Mouse (Mus musculus) urinary bladder, postnatal 25 days (tissue): ENCODE results near the gene Gm12830.

Source experiments
- DNase-seq: peaks from one replicate; pipeline ENCODE4 v3.0.0; 2022; ENCODE audit warnings: low spot score

Gm12830 gene

DNA sequence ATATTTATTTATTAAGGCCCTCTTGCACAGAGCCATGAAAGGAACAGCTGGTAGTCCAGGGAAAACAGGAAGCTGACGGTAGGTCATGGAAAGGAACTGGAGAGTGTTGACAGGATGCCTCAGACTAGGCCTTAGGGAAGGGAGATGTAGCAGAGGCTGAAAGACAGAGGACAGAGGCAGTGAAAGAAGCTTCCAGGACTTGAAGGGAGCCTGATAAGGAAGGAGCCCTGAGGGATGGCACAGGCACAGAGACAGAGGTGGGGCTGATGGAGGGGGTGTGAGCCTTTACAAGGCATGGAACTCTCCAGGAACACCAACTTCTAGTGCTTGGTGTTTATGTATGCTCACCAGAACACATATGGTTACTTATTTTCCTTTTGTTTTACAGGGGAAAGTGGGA, 23.1 kb downstream of the Gm12830 start:
- DNase-seq = no peak

DNA sequence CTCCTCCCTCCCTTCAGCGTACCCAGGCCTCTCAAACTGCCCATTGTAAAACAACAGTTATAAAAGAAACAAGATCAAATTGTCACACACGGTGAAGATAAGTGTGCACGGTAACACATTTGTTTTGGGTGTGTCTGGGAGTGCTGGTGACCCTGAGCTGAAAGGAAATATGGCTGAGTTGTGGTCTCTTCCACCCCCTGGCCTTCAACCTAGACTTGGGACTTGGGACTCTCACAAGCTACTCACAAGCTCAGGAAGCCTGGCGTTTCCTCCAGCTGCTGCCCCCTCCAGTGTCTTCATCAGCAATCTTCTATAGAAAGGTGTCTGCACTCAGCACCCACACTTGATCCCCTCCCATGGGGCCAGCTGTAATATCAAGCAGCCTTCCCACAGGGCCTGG, 24.1 kb downstream of the Gm12830 start:
- no peak for DNase-seq

DNA sequence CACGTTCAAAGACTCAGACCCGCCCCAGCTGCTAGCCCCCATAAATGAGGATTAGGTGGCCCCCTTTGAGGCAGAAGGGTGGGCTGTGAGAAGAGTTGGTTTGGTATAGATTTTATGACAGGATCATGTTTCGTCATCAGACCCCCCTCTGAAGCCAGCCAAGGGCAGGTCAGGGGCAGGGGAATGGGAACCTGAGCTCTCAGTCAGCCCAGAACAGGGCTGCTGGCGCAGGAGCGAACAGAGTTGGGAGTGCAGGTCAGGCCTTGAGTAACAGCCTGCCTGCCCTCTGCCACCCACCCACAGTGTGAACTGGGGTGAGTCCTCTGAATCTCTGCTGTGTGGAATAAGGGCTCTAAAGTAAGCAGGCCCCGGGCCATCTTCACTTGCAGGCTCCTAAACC, 25.2 kb downstream of the Gm12830 start:
- DNase-seq = no peak

DNA sequence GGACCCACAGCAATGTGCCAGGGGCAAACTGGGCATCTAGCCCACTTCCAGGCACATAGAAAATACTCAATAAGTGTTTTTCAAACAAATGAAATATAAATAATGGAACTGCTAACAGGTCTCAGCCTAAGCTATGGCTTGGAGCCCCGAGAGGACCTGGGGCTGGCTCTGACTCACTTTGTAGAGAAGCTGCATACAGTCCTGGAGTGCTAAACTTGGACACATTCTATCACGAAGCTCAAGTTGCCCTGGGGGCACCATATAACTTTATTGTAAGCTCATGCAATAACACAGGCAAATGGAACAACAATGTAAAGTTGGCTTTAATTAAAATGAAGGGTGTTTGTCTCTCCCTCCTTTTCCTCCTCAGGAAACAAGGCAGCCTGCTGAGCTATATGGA, 32.4 kb downstream of the Gm12830 start:
- DNase-seq = no peak

DNA sequence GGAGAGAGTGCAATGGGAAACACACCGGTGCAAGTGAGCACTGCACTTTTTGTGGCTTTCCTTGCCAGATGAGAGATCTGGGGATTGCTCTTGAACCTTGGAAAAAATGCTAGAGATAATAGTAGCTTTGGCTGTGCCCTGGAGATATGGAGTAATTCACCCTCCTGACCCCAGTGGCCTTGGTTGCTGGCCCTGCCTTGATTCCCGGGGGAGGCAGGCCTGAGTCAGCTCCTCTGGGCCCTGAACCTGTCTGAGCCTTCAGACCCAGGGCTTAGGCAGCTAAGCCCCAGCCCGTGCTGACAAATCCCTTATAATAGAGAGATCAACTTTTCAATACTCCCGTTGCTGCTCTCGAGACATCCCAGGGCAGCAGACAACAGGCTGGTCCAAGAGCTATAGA, 36.9 kb downstream of the Gm12830 start:
- DNase-seq = no peak

DNA sequence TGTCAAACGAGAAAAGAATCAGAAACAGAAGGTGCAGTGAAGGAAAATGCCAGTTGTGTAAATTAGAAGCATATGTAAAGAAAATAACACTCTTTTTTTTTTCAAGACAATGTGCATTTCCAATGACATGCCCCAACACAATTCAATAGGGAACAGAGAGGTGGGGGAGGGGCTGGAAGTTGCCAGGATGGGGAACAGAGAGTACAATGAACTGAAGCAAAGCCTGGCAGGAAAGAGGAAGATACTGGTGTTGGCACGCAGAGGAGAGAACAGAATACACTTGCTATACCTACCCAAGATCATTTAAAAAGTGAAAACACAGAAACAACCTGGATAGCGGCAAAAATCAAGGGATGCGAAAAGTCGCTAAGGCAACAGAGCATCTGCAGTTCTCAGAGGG, 41.6 kb downstream of the Gm12830 start:
- DNase-seq = no peak

DNA sequence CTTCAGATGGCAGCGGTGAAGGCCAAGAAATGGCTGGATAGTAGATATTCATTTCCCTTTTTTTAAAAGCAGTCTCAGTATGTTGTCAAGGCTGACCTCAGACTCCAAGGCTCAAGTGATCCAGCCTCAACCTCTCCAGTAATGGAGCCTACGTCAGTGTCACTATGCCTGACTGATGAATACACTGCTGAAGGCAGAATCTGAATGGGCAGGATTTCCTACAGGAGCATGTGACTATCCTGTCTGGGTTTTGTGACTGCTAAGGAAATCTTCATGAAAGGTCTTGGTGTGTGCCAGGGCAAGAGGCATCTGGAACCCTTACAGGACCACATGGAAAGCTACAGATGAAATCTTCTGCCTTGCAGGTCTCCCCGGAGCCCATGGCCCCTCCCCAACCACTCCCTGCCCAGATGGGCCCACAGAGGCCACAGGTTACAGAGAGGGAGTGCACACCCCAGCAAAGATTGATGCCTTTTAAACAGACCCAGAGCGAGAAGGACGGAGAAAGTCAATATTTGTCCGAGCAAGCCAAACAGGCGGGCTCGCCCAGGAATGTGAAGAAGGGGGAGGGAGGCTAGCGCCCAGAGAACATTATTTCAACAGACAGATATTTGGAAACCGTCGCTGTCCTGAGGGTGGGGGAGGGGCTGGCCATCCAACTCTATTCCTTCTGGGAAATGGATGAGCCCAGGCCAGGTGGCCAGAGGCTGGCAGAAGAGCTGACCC, 48.4 kb downstream of the Gm12830 start:
- DNase-seq = peak; percentile 30

DNA sequence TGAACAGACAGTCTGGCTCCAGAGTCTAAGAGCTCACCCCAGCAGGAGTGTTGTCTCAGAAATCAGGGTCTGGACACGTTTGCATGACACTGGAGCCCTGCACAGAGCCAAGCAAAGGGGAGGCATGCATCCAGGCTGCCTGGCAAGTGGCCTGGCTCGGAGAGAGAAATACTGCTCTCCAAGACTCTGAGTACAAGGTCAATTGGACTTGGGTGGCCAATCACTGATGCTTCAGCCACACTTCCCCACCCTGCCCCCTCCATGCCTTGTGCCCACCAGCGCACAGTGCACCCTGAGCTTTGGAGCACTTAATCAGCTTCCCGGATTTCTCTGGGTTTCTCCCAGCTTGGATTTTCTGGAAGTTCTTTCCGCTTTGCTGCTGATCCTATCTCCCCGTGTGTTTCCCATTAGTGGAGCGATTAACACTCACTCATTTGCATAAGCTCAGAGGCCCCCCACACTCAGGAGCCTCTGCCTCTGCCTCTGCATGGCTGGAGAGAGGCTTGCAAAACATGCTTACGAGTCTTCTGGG, 55.0 kb downstream of the Gm12830 start:
- DNase-seq = no peak

DNA sequence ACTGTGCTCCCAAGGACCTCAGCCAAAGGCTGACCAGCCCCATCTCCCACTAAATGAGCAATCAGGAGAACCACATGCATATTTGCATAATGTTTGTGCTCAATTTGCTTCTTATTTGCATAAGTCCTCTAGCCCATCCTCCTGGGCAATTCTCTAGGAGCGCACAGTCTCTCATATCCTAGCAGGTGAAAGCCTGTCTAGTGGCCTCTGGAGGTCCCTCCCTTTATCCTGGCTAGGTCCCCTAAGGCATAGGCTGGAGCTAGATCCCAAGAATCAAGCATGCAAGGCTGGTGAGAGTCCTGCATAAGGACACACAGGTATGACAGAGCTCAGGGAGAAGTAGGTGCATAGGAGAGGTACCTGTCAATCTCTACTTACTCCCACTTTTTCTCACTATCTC, 60.7 kb downstream of the Gm12830 start:
- no peak for DNase-seq

DNA sequence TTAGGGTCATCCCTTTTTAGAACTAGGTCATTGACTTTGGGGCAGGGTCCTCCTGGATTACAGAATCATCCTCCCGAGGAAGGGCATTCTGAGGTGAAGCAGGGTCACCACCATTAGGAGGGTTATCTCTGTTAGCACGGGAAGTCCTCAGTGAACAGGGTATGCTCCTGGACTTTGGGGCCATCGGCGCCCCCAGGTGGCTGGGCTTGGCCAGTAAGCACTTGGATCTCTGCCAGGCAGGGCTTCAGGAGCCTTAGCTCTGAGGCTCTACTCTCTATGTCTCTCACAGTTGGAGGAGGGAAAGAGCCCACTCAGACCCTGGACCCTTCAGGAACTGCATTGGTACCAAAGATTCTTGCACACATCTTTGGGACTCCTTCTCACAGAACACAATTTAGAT, 76.3 kb downstream of the Gm12830 start:
- DNase-seq = peak; percentile 42

DNA sequence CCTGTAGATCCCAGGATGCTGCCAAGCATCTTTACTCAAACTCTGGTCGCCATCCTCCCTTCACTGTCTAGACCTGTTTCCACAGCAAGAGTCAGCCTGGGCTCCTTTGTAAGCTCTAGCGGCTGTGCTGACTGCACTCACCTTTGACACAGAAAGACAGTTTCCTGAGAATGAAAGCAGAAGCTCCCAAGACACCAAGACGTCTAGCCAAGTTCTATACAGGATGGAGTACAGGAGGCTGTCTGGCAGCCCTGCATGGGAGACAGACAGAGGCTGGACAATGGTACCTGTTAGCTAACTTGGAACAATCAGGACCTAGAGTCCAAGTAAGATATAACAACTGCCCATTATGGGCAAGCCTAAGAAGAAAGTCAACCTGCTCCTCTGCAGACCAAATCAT, 78.4 kb downstream of the Gm12830 start:
- DNase-seq = no peak

DNA sequence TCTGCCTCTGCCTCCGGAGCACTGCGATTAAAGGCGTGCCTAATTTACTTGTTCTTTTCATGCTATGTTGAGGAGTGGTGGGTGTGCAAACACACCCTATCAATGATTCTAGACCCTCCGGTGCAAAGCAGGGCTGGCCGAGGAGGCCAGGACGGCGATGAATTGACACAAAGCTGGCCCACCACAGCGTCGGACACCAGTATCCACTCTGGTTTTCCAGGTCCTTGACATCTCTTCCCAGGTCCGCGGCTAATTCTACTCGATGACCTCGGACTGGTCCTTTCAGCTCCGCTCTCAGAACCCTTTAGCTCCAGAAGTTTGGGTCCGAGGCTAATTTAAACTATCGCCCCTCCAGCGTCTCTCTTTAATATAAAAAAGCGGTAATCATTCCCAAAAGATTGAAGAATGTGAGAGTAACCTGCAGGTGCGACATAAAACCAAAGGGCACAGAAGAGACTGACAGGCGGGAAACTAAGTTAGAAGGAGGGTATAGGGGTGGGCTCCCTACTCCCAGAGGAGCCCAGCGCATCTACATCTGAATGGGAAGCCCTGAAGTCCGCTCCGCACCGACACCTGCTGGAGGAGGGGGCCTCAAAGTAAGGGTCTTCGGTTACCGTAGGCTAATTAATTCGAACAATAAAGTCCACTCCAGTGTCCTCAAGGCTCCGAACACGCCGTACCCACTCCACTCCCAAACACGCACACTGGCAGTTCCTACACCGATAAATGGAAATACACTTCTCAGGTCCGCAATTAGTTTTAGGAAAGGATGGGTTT, 79.5 kb downstream of the Gm12830 start:
- no peak for DNase-seq

DNA sequence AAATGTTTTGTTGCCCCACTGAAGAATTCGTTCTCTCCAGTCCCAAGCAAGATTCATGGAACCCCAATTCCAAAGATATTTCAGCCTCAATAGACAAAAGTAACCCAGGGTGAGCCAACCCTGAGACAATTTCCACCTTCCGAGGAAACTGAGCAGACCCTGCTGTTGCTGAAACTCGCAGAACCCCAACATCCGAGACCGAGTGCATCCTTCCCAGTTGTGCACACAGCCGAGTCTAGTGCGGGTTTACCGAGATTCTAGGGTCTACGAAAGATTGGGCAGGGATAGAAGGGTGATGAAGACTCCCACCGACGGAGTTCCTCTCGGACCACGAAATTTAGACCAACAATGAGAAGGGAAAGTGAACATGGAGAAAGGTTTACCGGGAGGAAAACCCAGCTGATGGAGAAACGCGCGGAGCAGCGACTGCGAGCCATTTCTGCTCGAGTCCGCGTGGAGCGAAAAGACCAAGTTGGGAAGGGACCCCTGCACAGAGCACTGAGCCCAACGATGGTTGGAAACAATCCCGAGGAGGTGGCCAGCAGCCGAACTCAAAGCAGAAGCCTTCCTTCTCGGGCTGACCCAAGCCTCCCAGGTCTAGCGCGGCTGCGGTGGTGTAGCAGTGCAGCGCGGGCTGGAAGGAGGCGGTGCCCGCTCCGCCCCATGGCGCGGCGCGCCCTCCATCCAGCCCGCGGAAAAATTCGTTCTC, 80.3 kb downstream of the Gm12830 start:
- DNase-seq = no peak

DNA sequence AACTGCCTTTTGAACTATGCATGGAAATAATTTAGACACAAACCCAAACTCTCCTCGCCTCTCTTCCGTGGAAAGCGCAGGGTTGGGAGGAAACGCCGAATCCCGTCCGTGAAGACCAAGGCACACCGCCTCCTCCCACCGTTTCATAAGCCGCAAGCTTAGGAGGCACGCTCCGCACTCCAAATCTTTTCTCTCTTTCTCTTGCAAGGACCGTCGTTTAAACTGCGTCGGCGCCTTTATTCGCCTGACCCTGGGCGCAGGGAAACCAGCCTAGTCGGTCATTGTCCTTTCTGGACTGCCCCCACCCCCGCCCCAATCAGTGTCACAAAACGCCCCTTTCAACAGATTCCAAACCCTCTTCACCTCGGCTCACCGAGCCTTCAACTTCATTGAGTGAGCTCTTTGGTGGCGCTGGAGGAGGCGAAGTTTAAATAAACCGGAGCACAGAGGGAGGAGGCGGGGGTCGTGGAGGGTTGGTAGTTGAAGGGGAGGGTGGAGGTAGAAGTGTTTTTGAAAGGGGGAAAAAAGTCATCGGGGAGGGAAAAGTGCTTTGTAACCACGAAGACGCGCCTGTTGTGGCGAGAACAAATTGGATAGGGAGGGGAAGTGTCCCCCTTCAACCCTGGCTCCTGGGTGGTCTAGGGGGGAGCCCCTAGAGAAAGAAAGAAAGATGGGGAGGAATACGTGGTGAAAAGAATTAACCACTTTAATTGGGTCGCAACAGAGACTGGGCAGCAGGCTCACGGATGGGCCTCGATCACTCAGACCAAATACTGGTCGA, 81.3 kb downstream of the Gm12830 start:
- no peak for DNase-seq

DNA sequence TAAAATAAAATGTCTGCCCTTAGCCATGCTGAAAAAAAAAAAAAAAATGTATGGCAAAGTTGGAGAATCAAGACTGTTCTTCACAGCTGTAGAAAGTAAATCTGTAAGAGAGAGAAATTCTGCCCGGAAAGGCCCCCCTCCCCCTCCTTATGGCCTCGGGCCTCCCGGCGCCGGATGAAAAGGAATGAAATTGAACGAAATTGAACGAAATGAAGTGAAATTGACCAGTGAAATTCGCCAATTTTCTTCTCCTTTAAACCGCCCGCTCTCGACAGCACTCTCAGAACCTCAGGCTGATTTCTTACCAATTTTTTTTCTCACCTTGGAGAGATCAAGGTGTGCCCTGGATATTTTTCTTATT, 81.9 kb downstream of the Gm12830 start:
- DNase-seq = no peak

DNA sequence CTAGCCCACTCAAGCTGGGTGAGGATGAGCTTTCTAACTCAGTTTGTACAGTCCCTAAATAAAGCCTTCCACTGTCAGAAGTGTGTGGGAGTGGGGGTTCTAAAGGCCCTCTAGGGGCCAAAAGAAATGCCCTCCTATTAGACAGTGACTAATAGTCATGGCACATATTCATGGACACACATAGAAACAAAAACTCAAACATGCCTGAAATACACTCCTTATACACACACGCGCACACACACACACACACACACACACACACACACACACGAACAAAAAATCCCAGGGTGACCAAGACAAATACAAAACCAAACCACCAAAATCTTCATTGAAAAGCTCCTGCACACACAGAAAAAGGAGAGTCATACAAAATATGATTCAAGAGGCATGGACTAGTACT, 84.0 kb downstream of the Gm12830 start:
- DNase-seq = no peak
